In the genomic region with DNA sequence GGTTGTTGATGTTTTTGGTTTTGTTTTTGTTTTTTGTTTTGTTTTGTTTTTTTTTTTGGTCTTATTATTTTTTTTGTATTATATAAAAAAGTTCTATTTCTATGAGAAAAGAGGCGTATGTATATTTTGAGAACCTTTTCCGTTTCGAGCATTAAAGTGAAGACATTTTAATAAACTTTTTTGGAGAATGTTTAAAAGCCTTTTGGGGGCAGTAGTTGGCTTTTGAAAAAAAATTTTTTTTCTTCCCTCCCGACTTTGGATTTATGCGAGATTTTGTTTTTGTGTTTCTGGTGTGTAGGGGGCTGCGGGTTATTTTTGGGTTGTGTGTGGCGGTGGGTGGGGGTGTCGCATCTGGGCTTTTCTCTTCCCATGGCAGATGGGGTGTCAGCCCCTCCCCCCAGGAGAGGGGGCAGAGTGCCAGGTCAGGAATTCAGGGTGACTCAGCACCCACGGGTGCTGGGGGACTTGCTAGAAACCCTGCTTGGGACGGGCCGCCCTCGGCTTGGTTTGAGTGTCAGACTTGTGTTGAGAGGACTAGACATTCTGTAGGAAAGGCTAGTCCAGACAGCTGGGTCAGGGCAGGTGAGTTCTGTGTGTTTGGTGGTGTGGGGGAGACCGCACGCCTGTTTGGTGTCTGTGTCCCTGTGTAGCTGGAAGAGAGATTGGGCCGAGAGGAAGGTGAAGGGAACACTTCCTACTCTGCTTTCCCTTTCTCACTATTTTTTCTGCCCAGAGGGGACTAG, we compare ENCODE assay signal across 7 mouse cellular contexts. TPM values are rescaled to one million over a fixed set of nuclear protein-coding genes. Genes with fewer than 3 reads are reported as not detected.
DNase-seq lines count a peak whose midpoint lies in the region; ATAC-seq and TF ChIP-seq lines count a peak whose summit lies in the region.

No protein-coding gene starts in this region.

- H3K9ac ChIP-seq in ES-Bruce4 (ENCODE audit: low read depth, poor library complexity, severe bottlenecking): peak overlapping the region; percentile 90
- H3K9ac ChIP-seq in midbrain, embryonic 11.5 days (ENCODE audit: low read length): no peak overlapping the region

- H3K27me3 ChIP-seq in ES-Bruce4 (ENCODE audit: control insufficient read depth, insufficient read depth, low read length, poor library complexity, severe bottlenecking): no peaks in the 10 kb centered on the region
- peaks cover 38% of the 10 kb centered on the region for H3K27me3 ChIP-seq in midbrain, embryonic 11.5 days (ENCODE audit: control insufficient read depth, insufficient read depth, low read length)

- no peak for TF ChIP-seq CTCF in ES-Bruce4 (IDR thresholded peaks at IDR 0.05; ENCODE audit: low read depth, low read length)
- TF ChIP-seq CTCF in embryonic fibroblast, embryonic 13.5 days (IDR thresholded peaks at IDR 0.05; ENCODE audit: borderline replicate concordance, insufficient read depth, low read length): no peak

- no peak for TF ChIP-seq POLR2A in ES-Bruce4 (IDR thresholded peaks at IDR 0.05; ENCODE audit: insufficient read depth, low read length)
- no peak; the same call in 1 of the 2 replicates for TF ChIP-seq POLR2A in embryonic fibroblast, embryonic 13.5 days (IDR thresholded peaks at IDR 0.05; ENCODE audit: low read depth, low read length)

- peak; percentile 26 to 36 for DNase-seq in B cell, adult 2 months
- DNase-seq in heart, postnatal 36 days: peak; percentile 74 to 75
- DNase-seq in left cerebral cortex, postnatal 25 days (ENCODE audit: low spot score in 2 of 2): peak; percentile 52 to 58
- DNase-seq in midbrain, embryonic 11.5 days (ENCODE audit: low spot score, missing footprints): no peak

- intact Hi-C loops in heart, postnatal 36 days (cut with DNase I): loop anchor here (5.0 kb wide), 1 partner anchor 162 kb away; no protein-coding TSS in a partner anchor
- intact Hi-C loops in left cerebral cortex, postnatal 25 days (cut with DNase I): loop anchor here (2.0 kb wide), 1 partner anchor 92 kb away; no protein-coding TSS in a partner anchor

- peak overlapping the region; percentile 87 for H3K4me2 ChIP-seq in midbrain, embryonic 11.5 days

- H3K36me3 ChIP-seq in ES-Bruce4 (ENCODE audit: control insufficient read depth, insufficient read depth, low read length, poor library complexity, severe bottlenecking): no peaks in the 10 kb centered on the region
- no peaks in the 10 kb centered on the region for H3K36me3 ChIP-seq in midbrain, embryonic 11.5 days (ENCODE audit: control insufficient read depth, insufficient read depth, low read length)

- 65% methylated on average over 15 of the region's 15 CpGs for WGBS in midbrain, embryonic 11.5 days

- peak overlapping the region; percentile 80 for H3K4me3 ChIP-seq in ES-Bruce4 (ENCODE audit: low read depth, low read length)
- H3K4me3 ChIP-seq in embryonic fibroblast, embryonic 13.5 days (ENCODE audit: insufficient read depth, low read length): peak overlapping the region; percentile 77
- H3K4me3 ChIP-seq in midbrain, embryonic 11.5 days (ENCODE audit: low read depth, low read length): peak overlapping the region; percentile 55

- no peaks in the 10 kb centered on the region for H3K9me3 ChIP-seq in ES-Bruce4 (replicated peaks; ENCODE audit: control insufficient read depth, insufficient read depth, low read length, poor library complexity, severe bottlenecking)
- H3K9me3 ChIP-seq in midbrain, embryonic 11.5 days (ENCODE audit: control insufficient read depth, low read length): no peaks in the 10 kb centered on the region; the same call in 1 of the 2 replicates

- no peak for TF ChIP-seq EP300 in ES-Bruce4 (IDR thresholded peaks at IDR 0.05; ENCODE audit: insufficient read depth, low read depth, low read length)

- H3K4me1 ChIP-seq in ES-Bruce4 (ENCODE audit: control insufficient read depth, insufficient read depth, low read length): no peaks in the 10 kb centered on the region
- no peaks in the 10 kb centered on the region; the same call in 1 of the 2 replicates for H3K4me1 ChIP-seq in embryonic fibroblast, embryonic 13.5 days (ENCODE audit: control insufficient read depth, insufficient read depth, low read length)
- peaks cover 5% of the 10 kb centered on the region; the same call in 1 of the 2 replicates for H3K4me1 ChIP-seq in midbrain, embryonic 11.5 days (ENCODE audit: control insufficient read depth, insufficient read depth, low read length)

- ATAC-seq in midbrain, embryonic 11.5 days (ENCODE audit: low FRiP score): no peak
- no peak for ATAC-seq in inflammation-experienced regulatory T-cells, adult 6 months

- no peak overlapping the region for H3K27ac ChIP-seq in ES-Bruce4 (ENCODE audit: insufficient read depth, low read length)
- H3K27ac ChIP-seq in embryonic fibroblast, embryonic 13.5 days (ENCODE audit: insufficient read depth, low read length): peak overlapping the region; percentile 92
- H3K27ac ChIP-seq in midbrain, embryonic 11.5 days (ENCODE audit: low read depth, low read length): no peak overlapping the region

RNA-seq across cellular contexts. Expression of a gene that starts 0.8 kb away (rescaled TPM):
- polyA plus RNA-seq in ES-Bruce4 (2011; ENCODE audit: insufficient read depth, insufficient read length, low read depth, missing spikeins): 41.9 and 45.6 TPM in 2 replicates
- 31.3 and 37.9 TPM in 2 replicates for polyA plus RNA-seq in embryonic fibroblast, embryonic 13.5 days (2011; ENCODE audit: insufficient read length, low read depth, missing spikeins)
- 10 to 100 TPM; 26.6 to 29.9 TPM for total RNA-seq in heart, postnatal 36 days (2021)
- 10 to 100 TPM; 49.7 to 54.0 TPM for total RNA-seq in left cerebral cortex, postnatal 25 days (2021)
- polyA plus RNA-seq in midbrain, embryonic 11.5 days (2014; fragmentation: Nextera tagmentation; extraction: Ambion mirVana): 25.1 and 31.5 TPM in 2 replicates
- polyA plus RNA-seq in inflammation-experienced regulatory T-cells, adult 6 months (2017; shearing (Covaris generic)): 10 to 100 TPM; 12.5 to 16.8 (median 12.8) TPM

RNA-seq across cellular contexts. Expression of a gene that starts 1.7 kb away (rescaled TPM):
- 9.2 and 10.4 TPM in 2 replicates for polyA plus RNA-seq in ES-Bruce4 (2011; ENCODE audit: insufficient read depth, insufficient read length, low read depth, missing spikeins)
- polyA plus RNA-seq in embryonic fibroblast, embryonic 13.5 days (2011; ENCODE audit: insufficient read length, low read depth, missing spikeins): 43.4 and 44.0 TPM in 2 replicates
- total RNA-seq in heart, postnatal 36 days (2021): 100 to 1,000 TPM in 1 of 2 experiments, 10 to 100 TPM in 1; 93.7 to 108 TPM
- total RNA-seq in left cerebral cortex, postnatal 25 days (2021): 10 to 100 TPM; 12.1 to 12.7 TPM
- polyA plus RNA-seq in midbrain, embryonic 11.5 days (2014; fragmentation: Nextera tagmentation; extraction: Ambion mirVana): 2.3 and 2.5 TPM in 2 replicates
- 1 to 10 TPM in 2 of 3 experiments, under 1 TPM in 1; 0.65 to 3.2 (median 2.1) TPM for polyA plus RNA-seq in inflammation-experienced regulatory T-cells, adult 6 months (2017; shearing (Covaris generic))

RNA-seq across cellular contexts. Expression of a gene that starts 29.1 kb away (rescaled TPM):
- 3.2 and 7.0 TPM in 2 replicates for polyA plus RNA-seq in ES-Bruce4 (2011; ENCODE audit: insufficient read depth, insufficient read length, low read depth, missing spikeins)
- 6.0 and 17.3 TPM in 2 replicates for polyA plus RNA-seq in embryonic fibroblast, embryonic 13.5 days (2011; ENCODE audit: insufficient read length, low read depth, missing spikeins)
- total RNA-seq in heart, postnatal 36 days (2021): 10 to 100 TPM; 14.0 to 20.7 TPM
- 10 to 100 TPM; 43.9 to 47.8 TPM for total RNA-seq in left cerebral cortex, postnatal 25 days (2021)
- polyA plus RNA-seq in midbrain, embryonic 11.5 days (2014; fragmentation: Nextera tagmentation; extraction: Ambion mirVana): 5.8 and 5.9 TPM in 2 replicates
- not detected for polyA plus RNA-seq in inflammation-experienced regulatory T-cells, adult 6 months (2017; shearing (Covaris generic))

RNA-seq across cellular contexts. Expression of a gene that starts 58.5 kb away (rescaled TPM):
- polyA plus RNA-seq in ES-Bruce4 (2011; ENCODE audit: insufficient read depth, insufficient read length, low read depth, missing spikeins): 189 and 193 TPM in 2 replicates
- polyA plus RNA-seq in embryonic fibroblast, embryonic 13.5 days (2011; ENCODE audit: insufficient read length, low read depth, missing spikeins): 227 and 265 TPM in 2 replicates
- total RNA-seq in heart, postnatal 36 days (2021): 100 to 1,000 TPM; 111 to 114 TPM
- total RNA-seq in left cerebral cortex, postnatal 25 days (2021): 100 to 1,000 TPM; 254 to 264 TPM
- 252 and 273 TPM in 2 replicates for polyA plus RNA-seq in midbrain, embryonic 11.5 days (2014; fragmentation: Nextera tagmentation; extraction: Ambion mirVana)
- 100 to 1,000 TPM; 370 to 426 (median 380) TPM for polyA plus RNA-seq in inflammation-experienced regulatory T-cells, adult 6 months (2017; shearing (Covaris generic))
